Mouse (Mus musculus) ES-Bruce4 (cell line): ENCODE data around the gene Rabep2. TPM values are rescaled to one million over a fixed set of nuclear protein-coding genes. Genes with fewer than 3 reads are reported as not detected.

Source experiments
- H3K27ac ChIP-seq: 2 replicates; pipeline ENCODE4 v1.5.1; 2012; ENCODE audit warnings: low read length, inconsistent platforms; ENCODE audit not compliant: insufficient read depth
- H3K27me3 ChIP-seq: 2 replicates; pipeline ENCODE4 v1.6.1; 2012; ENCODE audit warnings: mild to moderate bottlenecking, low read length, inconsistent platforms; ENCODE audit not compliant: control insufficient read depth, poor library complexity, insufficient read depth, severe bottlenecking
- H3K36me3 ChIP-seq: 2 replicates; pipeline ENCODE4 v1.6.1; 2012; ENCODE audit warnings: inconsistent platforms, mild to moderate bottlenecking, low read length, moderate library complexity; ENCODE audit not compliant: control insufficient read depth, poor library complexity, insufficient read depth, severe bottlenecking
- H3K4me1 ChIP-seq: one replicate; pipeline ENCODE4 v1.8.1; 2011; ENCODE audit warnings: low read length; ENCODE audit not compliant: control insufficient read depth, insufficient read depth
- H3K4me3 ChIP-seq: 2 replicates; pipeline ENCODE4 v1.5.1; 2011; ENCODE audit warnings: low read depth, mild to moderate bottlenecking, low read length
- H3K9ac ChIP-seq: 2 replicates; pipeline ENCODE4 v1.6.1; 2012; ENCODE audit warnings: low read depth, mild to moderate bottlenecking, inconsistent platforms; ENCODE audit not compliant: poor library complexity, severe bottlenecking
- H3K9me3 ChIP-seq: replicated peaks from 2 replicates; pipeline ENCODE4 v1.6.1; 2012; ENCODE audit warnings: mild to moderate bottlenecking, low read length, inconsistent platforms; ENCODE audit not compliant: control insufficient read depth, poor library complexity, insufficient read depth, severe bottlenecking
- CTCF ChIP-seq: IDR thresholded peaks from one replicate; pipeline ENCODE4 v1.8.1; 2011; ENCODE audit warnings: low read depth, low read length
- EP300 ChIP-seq: IDR thresholded peaks from 2 replicates; pipeline ENCODE4 v1.6.1; 2011; ENCODE audit warnings: low read depth, low read length; ENCODE audit not compliant: insufficient read depth
- POLR2A ChIP-seq: IDR thresholded peaks from one replicate; pipeline ENCODE4 v1.8.1; 2011; ENCODE audit warnings: low read length; ENCODE audit not compliant: insufficient read depth
- polyA plus RNA-seq: library from polyadenylated mRNA; stranded (reverse); fragments of >200 nt; gene quantifications from 2 replicates; pipeline ENCODE4 v1.2.4, GENCODE M21; 2011; ENCODE audit warnings: low read depth; ENCODE audit not compliant: missing spikeins, insufficient read depth, insufficient read length

Gene Rabep2
- polyA plus RNA-seq, 1 experiment, result 18.5 TPM

- TF ChIP-seq POLR2A (no peak), EP300 (no peak), CTCF (no peak)
- Histone ChIP-seq H3K36me3 (peaks cover 92% of the 10 kb centered on the region), H3K9ac (no peak overlapping the region)
Observed at GRCm38 (mm10) chr7:126494120-126494519, 65.6 kb downstream of the Rabep2 start.

GRCm38 (mm10) chr7:126496475-126496874 is 67.9 kb downstream of the Rabep2 start:
- Histone ChIP-seq H3K27me3 (no peaks in the 10 kb centered on the region), H3K27ac (no peak overlapping the region), H3K36me3 (peaks cover 97% of the 10 kb centered on the region), H3K9ac (no peak overlapping the region), H3K9me3 (no peaks in the 10 kb centered on the region), H3K4me1 (peaks cover 2% of the 10 kb centered on the region), H3K4me3 (no peak overlapping the region)
- TF ChIP-seq EP300 (no peak), POLR2A (no peak), CTCF (no peak)

More at GRCm38 (mm10) chr7:126494120-126494519, 65.6 kb downstream of the Rabep2 start:
- Histone ChIP-seq H3K27ac (no peak overlapping the region), H3K4me3 (no peak overlapping the region), H3K9me3 (no peaks in the 10 kb centered on the region), H3K27me3 (no peaks in the 10 kb centered on the region), H3K4me1 (no peaks in the 10 kb centered on the region)

GRCm38 (mm10) chr7:126497966-126498365 is 69.4 kb downstream of the Rabep2 start:
- no peaks in the 10 kb centered on the region for H3K27me3 ChIP-seq
- peaks cover 2% of the 10 kb centered on the region for H3K4me1 ChIP-seq
- TF ChIP-seq CTCF (no peak), EP300 (no peak), POLR2A (no peak)
- no peak overlapping the region for H3K27ac ChIP-seq
- H3K4me3 ChIP-seq, result no peak overlapping the region
- H3K36me3 ChIP-seq, result peaks cover 83% of the 10 kb centered on the region
- no peaks in the 10 kb centered on the region for H3K9me3 ChIP-seq
- H3K9ac ChIP-seq, result no peak overlapping the region

Other genes starting within 250 kb of the Rabep2 start
- 126 and 136 TPM in 2 replicates for gene Xpo6, start 228.3 kb upstream of the Rabep2 start, polyA plus RNA-seq
- 24.7 TPM in 2 replicates for gene Sbk1, start 156.1 kb upstream of the Rabep2 start, polyA plus RNA-seq
- gene Lat, start 59.2 kb upstream of the Rabep2 start, polyA plus RNA-seq, result 3.0 and 4.2 TPM in 2 replicates
- 52.3 and 62.0 TPM in 2 replicates for gene Spns1, start 51.3 kb upstream of the Rabep2 start, polyA plus RNA-seq
- gene Nfatc2ip, start 32.0 kb upstream of the Rabep2 start, polyA plus RNA-seq, result 76.8 and 78.6 TPM in 2 replicates
- gene Cd19, start 13.9 kb upstream of the Rabep2 start, polyA plus RNA-seq, result not detected in 2 replicates
- gene Atp2a1, start 34.3 kb downstream of the Rabep2 start, polyA plus RNA-seq, result 0.40 and 0.53 TPM in 2 replicates
- gene Sh2b1, start 46.7 kb downstream of the Rabep2 start, polyA plus RNA-seq, result 41.8 and 43.8 TPM in 2 replicates
- gene Tufm, start 58.6 kb downstream of the Rabep2 start, polyA plus RNA-seq, result 100 and 102 TPM in 2 replicates
- 160 and 172 TPM in 2 replicates for gene Atxn2l, start 74.7 kb downstream of the Rabep2 start, polyA plus RNA-seq
- gene Eif3c, start 137.7 kb downstream of the Rabep2 start, polyA plus RNA-seq, result 348 and 363 TPM in 2 replicates
- 2.0 and 2.4 TPM in 2 replicates for gene Apobr, start 156.2 kb downstream of the Rabep2 start, polyA plus RNA-seq
- 44.9 and 52.5 TPM in 2 replicates for gene Cln3, start 157.1 kb downstream of the Rabep2 start, polyA plus RNA-seq
- not detected in 2 replicates for gene Il27, start 166.2 kb downstream of the Rabep2 start, polyA plus RNA-seq
- 13.6 and 14.1 TPM in 2 replicates for gene Nupr1, start 202.1 kb downstream of the Rabep2 start, polyA plus RNA-seq
- 42.7 and 54.0 TPM in 2 replicates for gene Sgf29, start 220.6 kb downstream of the Rabep2 start, polyA plus RNA-seq
- gene Sult1a1, start 247.7 kb downstream of the Rabep2 start, polyA plus RNA-seq, result not detected in 2 replicates